Mouse (Mus musculus) yolk sac, embryonic 10.5 days (tissue): ENCODE measurements around the gene Sprr2b.
"Not testable (repeated sequence)": the region's sequence is repeated elsewhere in the genome, so short reads cannot be mapped to it uniquely, and the experiment has no call there.

Experiments used
- DNase-seq: peaks from one replicate; pipeline ENCODE4 v3.0.0-alpha.2; 2017; ENCODE audit warnings: low spot score

Sprr2b gene

GRCm38 (mm10) chr3:92316320-92316719, at the start of gene Sprr2b:
Gene Sprr2b, plus strand, starts transcription at chr3:92316620.
- no peak for DNase-seq

- not testable (repeated sequence) for DNase-seq
Observed at GRCm38 (mm10) chr3:92271414-92271985, 44.9 kb upstream of the Sprr2b start.

GRCm38 (mm10) chr3:92273504-92273903, 42.9 kb upstream of the Sprr2b start:
- DNase-seq: not testable (repeated sequence)

- DNase-seq: not testable (repeated sequence)
Observed at GRCm38 (mm10) chr3:92274018-92274417, 42.4 kb upstream of the Sprr2b start.

- DNase-seq: not testable (repeated sequence)
Observed at GRCm38 (mm10) chr3:92279663-92280062, 36.8 kb upstream of the Sprr2b start.

GRCm38 (mm10) chr3:92280963-92281606, 35.3 kb upstream of the Sprr2b start:
- DNase-seq: peak; percentile 38

- not testable (repeated sequence) for DNase-seq
Observed at GRCm38 (mm10) chr3:92285101-92285500, 31.3 kb upstream of the Sprr2b start, which contains the start of gene Sprr2a3. Gene Sprr2a3, plus strand, starts transcription at chr3:92285417.

- DNase-seq: not testable (repeated sequence)
Observed at GRCm38 (mm10) chr3:92288489-92288888, 27.9 kb upstream of the Sprr2b start.

GRCm38 (mm10) chr3:92307406-92307805, 9.0 kb upstream of the Sprr2b start:
- DNase-seq: no peak

- DNase-seq: no peak
Observed at GRCm38 (mm10) chr3:92317384-92317783, 964 bp downstream of the Sprr2b start.

- DNase-seq: no peak
Observed at GRCm38 (mm10) chr3:92336278-92336677, 19.9 kb downstream of the Sprr2b start.

- no peak for DNase-seq
Observed at GRCm38 (mm10) chr3:92338840-92339239, 22.4 kb downstream of the Sprr2b start, which contains the start of gene Sprr2d. Gene Sprr2d, plus strand, starts transcription at chr3:92339140.

GRCm38 (mm10) chr3:92351843-92352242, 35.4 kb downstream of the Sprr2b start, which contains the start of gene Sprr2e:
Gene Sprr2e, plus strand, starts transcription at chr3:92352143.
- DNase-seq: no peak

- DNase-seq: no peak
Observed at GRCm38 (mm10) chr3:92361619-92362018, 45.2 kb downstream of the Sprr2b start.

- no peak for DNase-seq
Observed at GRCm38 (mm10) chr3:92364887-92365286, 48.5 kb downstream of the Sprr2b start, which contains the start of gene Sprr2f. Gene Sprr2f, plus strand, starts transcription at chr3:92365187.
